Mouse (Mus musculus): ENCODE measurements around the gene Tmem238.

DNA sequence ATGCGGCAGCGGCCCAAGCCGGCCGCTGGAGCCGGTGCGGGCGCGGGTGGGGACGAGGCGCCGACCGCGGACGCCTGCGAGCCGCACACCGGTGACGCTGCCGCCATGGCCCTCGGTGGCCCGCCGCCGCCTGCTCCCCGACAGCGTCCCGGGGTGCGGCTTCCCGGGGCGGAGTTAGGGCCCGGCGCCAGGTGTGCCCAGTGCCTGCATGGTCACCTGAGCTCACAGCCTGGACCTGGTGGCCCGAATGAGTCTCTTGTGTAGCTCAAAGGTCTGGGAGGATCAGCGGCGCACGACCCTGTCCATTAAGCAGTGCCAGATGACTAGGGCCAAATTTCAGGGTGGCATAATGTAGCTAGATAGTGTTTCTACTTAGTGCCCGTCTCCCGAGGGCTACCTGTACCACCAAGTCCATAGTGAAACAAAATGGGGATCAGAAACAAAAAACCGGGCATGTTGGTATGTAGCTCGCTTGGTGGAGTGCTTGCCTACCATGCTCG is at the start of gene Tmem238:
- TF ChIP-seq CTCF (IDR thresholded peaks at IDR 0.05; ENCODE audit: borderline replicate concordance, insufficient read depth, low read length) (no peak), POLR2A (IDR thresholded peaks at IDR 0.05; ENCODE audit: low read depth, low read length) (no peak; the same call in 1 of the 2 replicates)

All from embryonic fibroblast, embryonic 13.5 days (primary cell).